Mouse (Mus musculus): ENCODE measurements at regions not wholly inside any gene's neighbourhood (a gene's known extent, or its start where the extent isn't known, plus 50 kb on each side); places are given as distances from the start of the nearest gene placed in this dataset.

DNA sequence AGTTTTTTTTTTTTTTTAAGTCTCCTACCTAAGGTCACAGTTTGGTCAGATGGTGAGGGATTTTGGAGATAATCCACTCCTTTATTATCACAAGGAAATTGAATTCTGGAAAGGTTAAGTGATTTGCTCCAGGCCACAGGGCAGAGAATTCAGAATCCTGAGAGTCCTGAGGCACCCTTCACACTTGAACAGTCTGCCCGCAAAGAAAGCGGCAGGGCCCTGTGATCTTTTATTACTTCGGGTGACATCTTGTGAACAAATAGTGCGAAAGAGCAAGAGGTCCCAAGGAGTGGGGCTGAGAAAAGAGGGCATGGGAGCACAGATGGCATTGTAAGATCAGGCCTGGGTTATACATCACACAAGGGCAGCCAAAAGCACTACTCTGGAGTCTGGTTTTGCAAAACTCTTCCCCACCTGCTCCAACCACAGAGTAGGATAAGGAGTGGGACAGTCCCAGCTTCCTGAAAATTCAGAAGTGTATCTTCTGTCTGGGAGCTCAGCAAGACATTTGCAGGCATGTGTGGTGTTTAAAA lies 150.5 kb upstream of the Wdr11 start:
- WGBS, result 73% methylated on average over 4 of the region's 4 CpGs

DNA sequence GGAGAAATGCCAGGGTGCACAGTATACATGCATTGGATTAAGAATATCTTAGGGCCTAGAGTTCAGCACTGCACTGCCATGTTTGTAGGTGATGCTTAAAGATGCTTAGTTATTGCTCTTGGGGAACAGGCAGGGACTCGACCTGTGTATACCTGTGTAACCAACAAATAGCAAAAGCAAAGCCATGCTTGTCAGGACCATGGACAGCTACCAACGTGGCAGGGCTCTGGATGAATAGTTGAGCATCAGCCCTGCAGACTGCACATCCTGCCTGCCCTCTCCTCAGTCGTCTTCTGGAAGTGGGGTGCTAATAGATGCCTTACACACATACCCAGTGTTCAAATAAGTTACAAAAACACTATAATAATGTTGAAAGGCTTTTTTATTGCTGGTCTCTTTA lies 122.2 kb upstream of the Wdr11 start:
- WGBS, result 7% methylated on average over 3 of the region's 3 CpGs
- Histone ChIP-seq H3K4me2 (ENCODE audit: low read length) (no peak overlapping the region), H3K9ac (ENCODE audit: low read length) (no peak overlapping the region), H3K27me3 (replicated peaks; ENCODE audit: control insufficient read depth, insufficient read depth, low read length) (no peaks in the 10 kb centered on the region), H3K9me3 (replicated peaks; ENCODE audit: control insufficient read depth, low read length) (no peaks in the 10 kb centered on the region), H3K4me1 (ENCODE audit: control insufficient read depth, insufficient read depth, low read length) (no peaks in the 10 kb centered on the region), H3K36me3 (ENCODE audit: control insufficient read depth, insufficient read depth, low read length) (no peaks in the 10 kb centered on the region), H3K4me3 (ENCODE audit: low read depth, low read length) (no peak overlapping the region), H3K27ac (ENCODE audit: low read depth, low read length) (no peak overlapping the region)
- DNase-seq (ENCODE audit: low spot score) (peak; percentile 40), ATAC-seq (no peak)

More for the DNA sequence above, 150.5 kb upstream of the Wdr11 start:
- DNase-seq (ENCODE audit: low spot score), result no peak
- Histone ChIP-seq H3K4me2 (ENCODE audit: low read length) (no peak overlapping the region), H3K9ac (ENCODE audit: low read length) (no peak overlapping the region), H3K4me3 (ENCODE audit: low read depth, low read length) (no peak overlapping the region), H3K27ac (ENCODE audit: low read depth, low read length) (no peak overlapping the region), H3K4me1 (ENCODE audit: control insufficient read depth, insufficient read depth, low read length) (no peaks in the 10 kb centered on the region), H3K27me3 (replicated peaks; ENCODE audit: control insufficient read depth, insufficient read depth, low read length) (no peaks in the 10 kb centered on the region), H3K36me3 (ENCODE audit: control insufficient read depth, insufficient read depth, low read length) (no peaks in the 10 kb centered on the region), H3K9me3 (replicated peaks; ENCODE audit: control insufficient read depth, low read length) (no peaks in the 10 kb centered on the region)
- no peak for ATAC-seq

DNA sequence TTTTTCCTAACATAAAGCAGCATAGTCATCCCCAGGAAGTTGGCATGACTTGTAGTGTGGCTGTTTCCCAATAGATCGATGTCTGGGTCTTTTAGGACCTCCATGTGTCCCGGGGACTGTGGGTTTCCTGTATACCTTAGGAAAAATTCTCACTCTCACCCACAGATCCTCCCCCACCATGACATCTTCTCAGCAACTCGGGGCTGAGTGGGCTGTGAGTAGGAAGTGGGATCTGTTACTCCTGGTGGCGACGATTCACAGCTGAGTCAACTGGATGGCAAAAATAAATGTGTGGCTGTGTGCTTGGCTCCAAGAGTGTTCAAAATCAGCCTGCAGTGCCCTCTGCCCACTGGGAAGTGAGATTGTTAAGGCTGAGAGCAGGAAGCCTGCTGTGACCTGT lies 107.9 kb upstream of the Wdr11 start:
- 96% methylated on average over 5 of the region's 5 CpGs for WGBS
- no peak overlapping the region for H3K4me3 ChIP-seq (ENCODE audit: low read depth, low read length)
- DNase-seq (ENCODE audit: low spot score) (no peak), ATAC-seq (no peak)
- no peaks in the 10 kb centered on the region for H3K9me3 ChIP-seq (replicated peaks; ENCODE audit: control insufficient read depth, low read length)
- no peak overlapping the region for H3K9ac ChIP-seq (ENCODE audit: low read length)
- H3K4me2 ChIP-seq (ENCODE audit: low read length), result no peak overlapping the region
- no peaks in the 10 kb centered on the region for H3K4me1 ChIP-seq (ENCODE audit: control insufficient read depth, insufficient read depth, low read length)
- no peaks in the 10 kb centered on the region for H3K27me3 ChIP-seq (replicated peaks; ENCODE audit: control insufficient read depth, insufficient read depth, low read length)
- no peaks in the 10 kb centered on the region for H3K36me3 ChIP-seq (ENCODE audit: control insufficient read depth, insufficient read depth, low read length)
- no peak overlapping the region for H3K27ac ChIP-seq (ENCODE audit: low read depth, low read length)

DNA sequence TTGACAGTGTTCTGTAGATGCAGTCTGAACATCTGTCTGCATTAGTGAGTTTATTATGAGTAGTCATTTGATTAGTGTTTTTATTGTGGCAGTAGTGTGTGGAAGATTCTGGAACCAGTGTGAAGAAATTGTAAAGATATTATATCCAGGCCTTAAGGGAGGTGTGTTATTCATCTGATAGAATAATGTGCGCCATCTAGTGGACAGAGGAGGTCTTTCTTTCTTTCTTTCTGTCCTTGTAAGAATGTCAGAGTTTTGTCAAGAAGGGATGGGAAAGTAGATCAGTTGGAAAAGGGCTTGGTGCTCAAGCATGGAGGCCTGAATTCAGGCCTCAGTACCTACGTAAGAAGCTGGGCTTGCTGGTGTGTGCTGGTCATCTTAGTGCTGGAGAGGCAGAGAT lies 84.8 kb upstream of the Wdr11 start:
- 23% methylated on average over 2 of the region's 2 CpGs for WGBS
- ATAC-seq (no peak), DNase-seq (ENCODE audit: low spot score) (peak; percentile 86)
- Histone ChIP-seq H3K27me3 (replicated peaks; ENCODE audit: control insufficient read depth, insufficient read depth, low read length) (no peaks in the 10 kb centered on the region), H3K36me3 (ENCODE audit: control insufficient read depth, insufficient read depth, low read length) (no peaks in the 10 kb centered on the region), H3K4me3 (ENCODE audit: low read depth, low read length) (no peak overlapping the region), H3K9ac (ENCODE audit: low read length) (no peak overlapping the region), H3K27ac (ENCODE audit: low read depth, low read length) (no peak overlapping the region), H3K4me2 (ENCODE audit: low read length) (no peak overlapping the region), H3K4me1 (ENCODE audit: control insufficient read depth, insufficient read depth, low read length) (no peaks in the 10 kb centered on the region), H3K9me3 (replicated peaks; ENCODE audit: control insufficient read depth, low read length) (no peaks in the 10 kb centered on the region)

DNA sequence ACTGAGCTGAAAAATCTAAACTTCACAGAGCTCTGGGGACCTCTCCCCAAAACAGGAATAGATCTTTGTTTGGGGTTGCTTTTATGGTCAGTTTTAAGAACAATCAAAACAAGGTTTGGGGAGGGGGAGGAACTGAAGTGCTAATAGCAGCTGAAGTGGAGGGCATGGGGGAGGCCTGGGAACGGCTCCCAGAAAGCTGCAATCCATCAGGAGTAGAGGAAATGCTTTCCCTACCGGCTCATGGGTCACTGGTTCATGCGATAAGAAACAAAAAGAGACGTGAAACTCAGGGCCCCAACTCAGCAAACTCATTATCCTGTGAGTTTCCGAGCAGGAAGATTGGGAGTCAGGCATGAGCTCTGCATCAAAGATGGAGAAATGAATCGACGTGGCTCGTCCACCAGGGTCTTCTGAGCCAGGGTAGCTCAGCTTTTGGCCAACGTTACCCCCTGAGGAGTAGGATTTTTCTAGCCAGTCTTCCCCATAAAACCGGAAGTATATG lies 82.0 kb upstream of the Wdr11 start:
- H3K4me3 ChIP-seq (ENCODE audit: low read depth, low read length), result no peak overlapping the region
- DNase-seq (ENCODE audit: low spot score) (no peak), ATAC-seq (no peak)
- no peaks in the 10 kb centered on the region for H3K4me1 ChIP-seq (ENCODE audit: control insufficient read depth, insufficient read depth, low read length)
- H3K4me2 ChIP-seq (ENCODE audit: low read length), result no peak overlapping the region
- no peak overlapping the region for H3K27ac ChIP-seq (ENCODE audit: low read depth, low read length)
- H3K36me3 ChIP-seq (ENCODE audit: control insufficient read depth, insufficient read depth, low read length), result no peaks in the 10 kb centered on the region
- H3K9ac ChIP-seq (ENCODE audit: low read length), result no peak overlapping the region
- no peaks in the 10 kb centered on the region for H3K27me3 ChIP-seq (replicated peaks; ENCODE audit: control insufficient read depth, insufficient read depth, low read length)
- H3K9me3 ChIP-seq (replicated peaks; ENCODE audit: control insufficient read depth, low read length), result no peaks in the 10 kb centered on the region
- 73% methylated on average over 10 of the region's 10 CpGs for WGBS

DNA sequence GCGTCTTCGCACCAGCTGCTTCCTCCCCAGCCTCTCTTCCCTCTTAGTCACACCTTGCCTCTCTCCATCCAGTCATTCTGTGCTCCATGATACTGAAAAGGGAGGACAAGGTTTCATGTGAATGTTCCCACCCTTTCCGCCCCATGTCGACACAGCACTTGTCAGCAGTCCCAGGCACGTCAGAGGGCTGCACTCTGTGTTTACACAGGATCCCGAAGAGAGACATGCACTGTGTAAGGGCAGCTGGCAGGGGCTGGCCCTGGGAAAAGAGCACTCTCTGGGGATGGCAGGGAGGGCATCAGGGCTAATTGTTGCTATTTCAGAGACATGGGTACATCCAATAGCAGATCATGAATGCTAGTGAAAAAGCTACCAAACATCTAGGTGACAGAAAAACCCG lies 77.0 kb upstream of the Wdr11 start:
- DNase-seq (ENCODE audit: low spot score) (no peak), ATAC-seq (no peak)
- no peak overlapping the region for H3K27ac ChIP-seq (ENCODE audit: low read depth, low read length)
- no peaks in the 10 kb centered on the region for H3K9me3 ChIP-seq (replicated peaks; ENCODE audit: control insufficient read depth, low read length)
- no peak overlapping the region for H3K4me3 ChIP-seq (ENCODE audit: low read depth, low read length)
- no peak overlapping the region for H3K9ac ChIP-seq (ENCODE audit: low read length)
- H3K27me3 ChIP-seq (replicated peaks; ENCODE audit: control insufficient read depth, insufficient read depth, low read length), result no peaks in the 10 kb centered on the region
- H3K36me3 ChIP-seq (ENCODE audit: control insufficient read depth, insufficient read depth, low read length), result no peaks in the 10 kb centered on the region
- H3K4me2 ChIP-seq (ENCODE audit: low read length), result no peak overlapping the region
- no peaks in the 10 kb centered on the region for H3K4me1 ChIP-seq (ENCODE audit: control insufficient read depth, insufficient read depth, low read length)
- 78% methylated on average over 7 of the region's 7 CpGs for WGBS

DNA sequence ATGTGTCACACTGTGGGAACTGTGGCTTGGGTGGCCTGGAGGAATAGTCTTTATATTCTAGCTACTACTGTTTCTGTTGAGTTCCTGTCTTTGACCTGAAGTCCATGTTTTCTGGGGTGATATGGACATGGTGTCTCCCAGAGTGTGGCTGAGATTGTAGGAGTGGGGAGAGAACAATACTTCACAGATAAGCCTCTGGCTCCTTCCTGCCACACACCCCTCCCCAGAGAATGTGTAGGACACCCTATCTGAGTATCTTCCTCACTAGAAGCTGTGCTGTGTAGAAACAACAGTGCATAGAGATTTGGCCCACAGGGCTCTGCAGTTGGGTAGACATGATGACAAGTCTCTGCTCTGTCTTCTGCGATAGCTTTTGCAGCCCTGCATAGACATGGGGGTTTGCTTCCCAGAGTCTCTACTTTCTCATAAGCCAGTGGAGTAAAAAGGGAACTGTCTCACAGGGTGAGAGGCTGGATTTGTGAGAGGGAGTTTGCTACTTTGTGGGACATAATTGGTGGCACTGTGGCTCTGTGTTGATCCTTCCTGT lies 67.2 kb upstream of the Wdr11 start:
- Histone ChIP-seq H3K27me3 (replicated peaks; ENCODE audit: control insufficient read depth, insufficient read depth, low read length) (no peaks in the 10 kb centered on the region), H3K4me1 (ENCODE audit: control insufficient read depth, insufficient read depth, low read length) (no peaks in the 10 kb centered on the region), H3K4me2 (ENCODE audit: low read length) (no peak overlapping the region), H3K4me3 (ENCODE audit: low read depth, low read length) (no peak overlapping the region), H3K27ac (ENCODE audit: low read depth, low read length) (no peak overlapping the region), H3K9me3 (replicated peaks; ENCODE audit: control insufficient read depth, low read length) (no peaks in the 10 kb centered on the region), H3K36me3 (ENCODE audit: control insufficient read depth, insufficient read depth, low read length) (no peaks in the 10 kb centered on the region), H3K9ac (ENCODE audit: low read length) (no peak overlapping the region)
- no peak for DNase-seq (ENCODE audit: low spot score)
- no peak for ATAC-seq
- WGBS, result 93% methylated on average over 1 of the region's 1 CpGs

DNA sequence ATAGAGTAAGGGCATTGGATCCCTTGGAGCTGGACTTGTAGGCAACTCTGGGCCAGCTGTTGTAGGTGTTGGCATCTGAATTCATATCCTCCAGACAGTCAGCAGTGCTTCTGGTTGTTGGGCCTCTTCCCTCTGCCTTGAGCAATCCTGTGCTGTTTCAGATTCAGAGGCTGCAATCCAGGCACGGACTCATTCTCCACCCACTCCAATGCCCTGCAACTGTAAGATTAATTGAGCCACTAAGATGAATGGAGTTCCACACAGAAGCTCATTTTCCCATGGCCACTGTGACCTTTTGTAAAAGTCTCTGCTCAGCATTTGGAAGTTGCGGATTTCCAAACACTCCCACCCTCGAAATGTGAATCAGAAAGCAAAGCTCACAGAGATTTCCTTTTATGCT lies 65.7 kb upstream of the Wdr11 start:
- ATAC-seq (no peak), DNase-seq (ENCODE audit: low spot score) (no peak)
- Histone ChIP-seq H3K4me3 (ENCODE audit: low read depth, low read length) (no peak overlapping the region), H3K9ac (ENCODE audit: low read length) (no peak overlapping the region), H3K4me1 (ENCODE audit: control insufficient read depth, insufficient read depth, low read length) (no peaks in the 10 kb centered on the region), H3K27ac (ENCODE audit: low read depth, low read length) (no peak overlapping the region), H3K9me3 (replicated peaks; ENCODE audit: control insufficient read depth, low read length) (no peaks in the 10 kb centered on the region), H3K27me3 (replicated peaks; ENCODE audit: control insufficient read depth, insufficient read depth, low read length) (no peaks in the 10 kb centered on the region), H3K36me3 (ENCODE audit: control insufficient read depth, insufficient read depth, low read length) (no peaks in the 10 kb centered on the region), H3K4me2 (ENCODE audit: low read length) (no peak overlapping the region)
- 39% methylated on average over 3 of the region's 3 CpGs for WGBS

DNA sequence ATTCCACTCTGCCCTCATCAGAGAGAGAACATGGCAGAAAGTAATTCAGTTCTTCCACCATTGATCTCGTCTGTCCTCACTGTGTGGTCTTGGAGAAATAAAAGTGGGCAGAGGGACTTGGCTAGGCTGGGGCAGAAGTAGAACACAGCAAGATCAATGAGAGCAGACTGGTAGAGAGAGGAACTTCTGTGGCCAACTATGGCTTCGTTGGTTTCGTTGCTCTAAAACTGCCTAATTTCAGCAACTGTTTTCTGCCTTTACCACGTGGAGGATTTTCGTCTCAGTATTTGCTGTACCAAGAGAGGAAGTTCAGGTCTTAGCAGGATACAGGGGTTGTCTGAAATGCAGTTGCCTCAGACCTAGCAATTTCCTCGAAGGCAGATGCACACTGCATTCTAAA lies 63.4 kb upstream of the Wdr11 start:
- no peak for ATAC-seq
- H3K36me3 ChIP-seq (ENCODE audit: control insufficient read depth, insufficient read depth, low read length), result no peaks in the 10 kb centered on the region
- H3K4me2 ChIP-seq (ENCODE audit: low read length), result no peak overlapping the region
- 74% methylated on average over 6 of the region's 6 CpGs for WGBS
- H3K4me3 ChIP-seq (ENCODE audit: low read depth, low read length), result no peak overlapping the region
- DNase-seq (ENCODE audit: low spot score), result no peak
- no peak overlapping the region for H3K9ac ChIP-seq (ENCODE audit: low read length)
- no peak overlapping the region for H3K27ac ChIP-seq (ENCODE audit: low read depth, low read length)
- no peaks in the 10 kb centered on the region for H3K27me3 ChIP-seq (replicated peaks; ENCODE audit: control insufficient read depth, insufficient read depth, low read length)
- H3K4me1 ChIP-seq (ENCODE audit: control insufficient read depth, insufficient read depth, low read length), result no peaks in the 10 kb centered on the region
- H3K9me3 ChIP-seq (replicated peaks; ENCODE audit: control insufficient read depth, low read length), result no peaks in the 10 kb centered on the region
